Mouse (Mus musculus) cerebellum, postnatal 14 days (tissue): ENCODE measurements around the gene Ilf3.

Experiments
- DNase-seq, 2 experiments: peaks; one replicate each; pipeline ENCODE4 v3.0.0; 2021; ENCODE audit warnings: mixed read lengths in 2 of 2

Ilf3 gene

DNA sequence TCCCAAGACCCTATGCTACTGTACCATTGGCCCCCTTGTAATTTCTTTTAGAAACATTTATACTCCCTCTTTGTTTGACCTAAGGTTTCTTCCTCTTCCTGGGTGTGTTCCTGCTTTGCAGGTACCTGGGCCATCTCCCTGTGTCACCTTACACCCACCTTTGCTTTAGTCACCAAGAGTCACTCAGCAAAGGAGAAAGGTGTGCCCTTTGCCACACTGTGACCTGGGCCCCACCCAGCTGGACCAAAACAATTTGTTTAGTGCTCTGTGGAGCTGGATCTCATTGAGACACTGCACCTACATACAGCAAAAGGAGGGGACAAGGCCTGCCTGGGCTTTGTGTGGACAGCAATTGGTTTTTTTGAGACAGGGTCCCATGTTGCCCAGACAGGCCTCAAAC is 72.7 kb downstream of the Ilf3 start:
- DNase-seq: no peak

DNA sequence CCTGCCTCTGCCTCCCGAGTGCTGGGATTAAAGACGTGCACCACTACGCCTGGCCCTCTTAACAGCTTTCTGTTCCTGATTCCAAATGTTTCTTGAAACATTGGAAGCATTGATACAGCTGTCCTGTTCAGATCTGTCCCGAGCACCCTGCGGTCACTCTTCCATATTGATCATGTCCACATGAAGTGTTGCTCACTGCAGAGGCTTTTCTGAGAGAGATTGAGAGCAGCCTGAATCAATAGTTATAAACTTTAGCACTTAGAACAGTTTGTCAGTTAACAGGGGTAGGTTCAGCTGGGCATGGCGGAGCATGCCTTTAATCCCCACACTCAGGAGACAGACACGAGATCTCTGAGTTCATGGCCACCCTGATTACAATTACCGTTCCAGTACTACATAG is 76.2 kb downstream of the Ilf3 start:
- DNase-seq: no peak

DNA sequence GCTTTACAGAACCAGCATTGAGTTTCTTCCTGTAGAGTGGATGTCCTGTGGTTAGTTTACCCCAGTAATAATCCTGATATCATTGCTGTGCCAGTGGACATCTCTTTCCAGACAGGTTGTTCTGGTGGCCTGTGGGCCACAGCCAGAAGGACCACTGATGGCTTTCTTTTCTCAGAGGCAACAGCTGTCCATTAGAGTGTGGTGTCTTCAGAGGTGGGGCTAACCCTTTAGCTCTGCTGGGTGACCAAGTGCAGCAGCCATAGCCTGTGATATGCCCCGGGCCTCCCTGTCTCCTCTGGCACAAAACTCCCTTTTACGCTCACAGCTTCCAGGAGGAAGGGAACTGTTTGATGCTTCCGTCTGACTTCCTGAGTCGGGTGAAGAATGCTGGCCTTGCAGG is 76.9 kb downstream of the Ilf3 start:
- no peak for DNase-seq

DNA sequence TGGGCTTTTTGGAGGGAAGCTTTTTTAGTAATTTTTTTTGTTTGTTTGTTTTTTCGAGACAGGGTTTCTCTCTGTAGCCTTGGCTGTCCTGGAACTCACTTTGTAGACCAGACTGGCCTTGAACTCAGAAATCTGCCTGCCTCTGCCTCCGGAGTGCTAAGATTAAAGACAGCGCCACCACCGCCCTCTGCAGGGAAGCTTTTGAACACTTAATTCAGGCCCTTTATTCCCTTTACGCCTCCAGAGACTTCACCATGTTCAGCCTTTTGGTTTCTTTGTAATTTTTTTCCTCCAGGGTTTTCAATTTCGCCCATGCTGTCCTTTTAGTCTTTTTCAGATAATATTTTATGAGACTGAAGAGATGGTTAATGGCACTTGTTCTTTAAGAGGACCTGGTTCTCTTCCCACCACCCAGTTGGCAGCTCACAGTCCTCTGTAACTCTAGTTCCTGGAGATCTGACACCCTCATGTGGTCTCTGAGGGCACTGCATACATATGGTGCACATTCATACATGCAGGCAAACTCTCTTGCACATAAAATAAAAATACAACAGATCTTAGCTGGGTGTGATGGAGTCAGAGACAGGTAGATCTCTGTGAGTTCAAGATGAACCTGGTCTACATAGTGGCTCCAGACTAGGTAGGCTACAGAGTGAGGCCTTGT is 77.5 kb downstream of the Ilf3 start:
- no peak for DNase-seq

DNA sequence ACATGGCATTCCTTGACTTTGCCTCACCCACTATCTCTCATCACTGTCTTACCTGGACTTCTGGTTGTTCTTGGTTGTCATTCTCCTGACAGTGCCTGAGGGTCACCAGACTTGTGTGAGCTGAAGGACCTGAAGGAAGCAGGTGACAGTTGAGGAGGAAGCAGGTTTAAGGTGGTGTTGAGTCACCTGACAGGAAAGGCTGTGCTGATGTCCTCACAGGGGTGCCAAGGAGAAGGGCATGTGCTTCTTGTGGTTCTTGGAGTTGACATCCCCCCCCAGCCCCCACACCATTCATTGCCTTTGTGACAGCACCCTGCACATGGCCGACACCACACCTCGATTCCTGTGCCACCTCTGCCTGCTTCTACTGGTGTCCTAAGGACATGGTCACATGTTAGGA is 80.1 kb downstream of the Ilf3 start:
- no peak for DNase-seq

DNA sequence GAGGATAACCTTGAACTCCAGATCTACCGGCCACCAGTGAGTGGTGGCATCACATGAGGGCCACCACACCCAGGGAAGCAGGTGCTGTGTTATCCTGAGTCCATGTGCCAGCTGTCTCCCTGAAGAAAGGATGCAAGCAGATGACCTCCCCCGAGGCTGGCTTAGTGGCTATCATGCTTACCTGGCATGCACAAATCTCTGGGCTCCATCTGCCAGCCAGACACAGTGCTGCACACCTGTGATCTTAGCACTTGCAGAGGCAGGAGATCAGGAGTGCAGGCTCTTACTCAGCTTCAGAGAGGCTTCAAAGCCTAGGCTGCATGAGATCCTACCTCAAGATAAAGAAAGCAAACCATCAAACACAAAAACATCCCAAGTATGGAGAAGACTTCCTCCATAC is 82.0 kb downstream of the Ilf3 start:
- no peak for DNase-seq

DNA sequence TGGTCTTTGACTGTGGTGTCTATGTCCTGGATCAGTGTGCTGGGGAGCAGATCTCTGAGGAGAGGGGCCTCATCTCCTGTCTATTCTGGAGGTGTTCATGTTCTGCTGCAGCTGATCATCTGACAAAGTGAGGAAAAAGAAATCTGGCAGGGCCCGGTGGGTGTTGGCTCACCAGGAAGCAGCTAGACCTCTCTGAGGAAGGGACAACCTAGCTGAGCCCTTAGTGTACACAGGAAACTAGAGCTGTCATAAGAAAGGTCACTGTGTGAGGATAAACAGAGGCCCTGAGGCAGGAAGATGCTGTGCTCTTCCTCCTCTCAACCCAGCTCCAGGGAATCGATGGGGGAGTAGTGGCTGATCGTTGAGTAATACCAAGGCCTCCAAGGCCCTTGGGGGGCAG is 82.6 kb downstream of the Ilf3 start:
- no peak for DNase-seq

DNA sequence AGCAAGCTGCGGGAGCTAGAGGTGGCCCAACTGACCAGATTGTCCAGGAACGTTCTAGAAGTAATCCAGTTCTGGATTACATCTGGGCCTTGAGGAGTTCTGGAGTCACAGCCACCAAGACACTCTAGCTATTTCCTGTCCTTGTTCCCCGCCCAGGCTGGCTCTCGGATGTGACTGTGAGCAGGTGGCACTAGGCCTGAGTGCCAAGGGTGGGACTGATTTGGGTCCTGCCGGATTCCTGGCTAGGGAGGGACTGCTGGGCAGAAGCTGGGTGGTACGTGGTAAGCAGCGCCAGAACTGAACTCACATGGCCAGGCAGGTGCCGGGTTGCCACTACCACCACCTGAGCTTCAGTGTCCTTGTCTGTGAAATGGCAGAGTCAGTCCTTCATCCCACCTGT is 83.7 kb downstream of the Ilf3 start:
- no peak for DNase-seq

DNA sequence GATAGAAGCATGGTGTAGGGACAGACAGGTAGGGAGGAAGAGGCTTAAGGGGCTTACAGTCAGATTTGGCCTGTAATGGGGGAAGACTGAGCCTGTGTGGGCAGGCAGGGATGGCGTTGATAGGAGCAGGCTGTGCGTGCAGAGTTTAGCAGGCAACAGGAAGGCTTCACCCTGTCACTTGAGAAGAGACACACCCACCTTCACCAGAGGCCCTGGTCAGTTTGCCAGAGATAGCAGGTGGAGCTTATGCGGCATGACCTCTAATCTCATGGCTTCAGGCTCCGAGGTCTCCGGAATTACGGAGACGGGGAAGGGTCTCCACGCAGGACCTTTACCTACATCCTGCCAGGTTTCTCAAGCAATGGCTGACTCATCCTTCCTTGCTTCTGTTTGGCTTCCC is 84.2 kb downstream of the Ilf3 start:
- DNase-seq: no peak

DNA sequence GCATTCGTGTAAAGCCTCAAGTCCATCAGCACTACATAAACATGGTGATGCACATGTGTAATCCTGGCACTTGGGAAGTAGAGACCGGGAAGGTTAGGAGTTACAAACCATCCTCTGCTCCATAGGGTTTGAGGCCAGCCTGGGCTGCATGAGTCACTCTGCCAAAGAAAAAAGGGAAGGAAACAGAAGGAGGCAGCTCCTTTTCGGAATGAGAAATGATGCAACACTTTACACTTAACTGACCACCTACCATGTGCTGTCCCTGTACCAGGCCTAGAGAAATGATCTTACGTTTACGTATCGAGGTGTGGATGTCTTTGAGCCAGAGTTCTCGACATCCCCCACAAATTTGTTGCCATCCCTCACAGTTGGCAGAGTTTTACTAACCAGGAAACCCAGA is 85.3 kb downstream of the Ilf3 start:
- no peak for DNase-seq

DNA sequence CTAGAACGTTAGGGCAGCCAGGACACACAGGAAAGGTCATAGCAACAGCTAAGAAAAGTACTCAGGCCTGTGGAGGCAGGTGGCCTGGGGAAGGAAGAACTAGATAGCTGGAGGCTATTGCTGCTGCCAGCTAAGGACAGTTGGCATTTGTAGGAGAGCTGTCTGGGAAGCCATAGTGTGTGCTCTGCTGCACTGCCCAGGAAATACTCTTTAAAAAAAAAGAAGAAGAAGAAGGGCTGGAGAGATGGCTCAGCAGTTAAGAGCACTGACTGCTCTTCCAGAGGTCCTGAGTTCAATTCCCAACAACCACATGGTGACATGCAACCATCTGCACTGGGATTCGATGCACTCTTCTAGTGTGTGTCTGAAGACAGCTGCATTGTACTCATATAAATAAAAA is 85.8 kb downstream of the Ilf3 start:
- no peak for DNase-seq

DNA sequence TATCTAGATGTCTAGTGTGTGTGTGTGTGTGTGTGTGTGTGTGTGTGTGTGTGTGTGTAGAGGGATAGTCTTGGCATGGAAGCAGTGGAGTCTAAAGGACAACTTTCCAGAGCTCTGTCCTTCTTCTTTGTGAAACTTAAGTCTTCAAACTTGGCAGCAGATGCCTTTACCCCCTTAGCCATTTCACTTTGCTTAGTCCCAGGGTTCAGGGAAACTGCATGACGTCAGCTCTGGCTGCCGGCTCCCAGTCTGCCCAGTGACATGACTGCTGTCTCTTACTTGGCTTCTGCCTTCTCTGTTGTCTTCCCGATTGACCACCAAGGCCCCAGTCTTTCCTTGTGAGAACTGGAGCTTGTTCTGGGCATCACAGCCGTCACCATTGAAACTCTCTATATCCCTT is 86.9 kb downstream of the Ilf3 start:
- no peak for DNase-seq
